Mouse (Mus musculus): ENCODE results near the gene Slc30a2. TPM values are rescaled to one million over a fixed set of nuclear protein-coding genes. Genes with fewer than 3 reads are reported as not detected.
A peak's percentile ranks its signal among the peaks of the same experiment; 100 is the strongest.

The Slc30a2 gene
- polyA plus RNA-seq, 1 experiment from 2014 or later = not detected

- Histone ChIP-seq H3K9me3 (ENCODE audit: low read length) (no peaks in the 10 kb centered on the region), H3K4me2 (ENCODE audit: low read depth, low read length) (no peak overlapping the region), H3K27ac (ENCODE audit: low read depth) (no peak overlapping the region), H3K4me3 (ENCODE audit: low read depth, low read length) (no peak overlapping the region), H3K36me3 (replicated peaks; ENCODE audit: insufficient read depth, low read length) (no peaks in the 10 kb centered on the region), H3K27me3 (ENCODE audit: insufficient read depth, low read length) (peaks cover 38% of the 10 kb centered on the region), H3K9ac (replicated peaks) (no peak overlapping the region), H3K4me1 (ENCODE audit: insufficient read depth) (peaks cover 9% of the 10 kb centered on the region; the same call in 1 of the 2 replicates)
- no peak for ATAC-seq
- WGBS (ENCODE audit: insufficient replicate concordance) = 10% methylated on average over 11 of the region's 11 CpGs
- no peak for DNase-seq
- TF ChIP-seq EP300 (IDR thresholded peaks at IDR 0.05; ENCODE audit: low read depth) (no peak), CTCF (IDR thresholded peaks at IDR 0.05; ENCODE audit: low read depth) (no peak)
These were observed 685 bp upstream of the Slc30a2 start for GRCm38 (mm10) chr4:134342213-134342779.

GRCm38 (mm10) chr4:134344620-134345019, 1.6 kb downstream of the Slc30a2 start:
- H3K36me3 ChIP-seq (replicated peaks; ENCODE audit: insufficient read depth, low read length) = no peaks in the 10 kb centered on the region
- peaks cover 38% of the 10 kb centered on the region for H3K27me3 ChIP-seq (ENCODE audit: insufficient read depth, low read length)
- no peak overlapping the region for H3K27ac ChIP-seq (ENCODE audit: low read depth)
- TF ChIP-seq EP300 (IDR thresholded peaks at IDR 0.05; ENCODE audit: low read depth) (no peak), CTCF (IDR thresholded peaks at IDR 0.05; ENCODE audit: low read depth) (peak; percentile 29)
- ATAC-seq = no peak
- no peak overlapping the region for H3K4me2 ChIP-seq (ENCODE audit: low read depth, low read length)
- peaks cover 9% of the 10 kb centered on the region; the same call in 1 of the 2 replicates for H3K4me1 ChIP-seq (ENCODE audit: insufficient read depth)
- 48% methylated on average over 3 of the region's 3 CpGs for WGBS (ENCODE audit: insufficient replicate concordance)
- no peak overlapping the region for H3K9ac ChIP-seq (replicated peaks)
- H3K4me3 ChIP-seq (ENCODE audit: low read depth, low read length) = no peak overlapping the region
- no peaks in the 10 kb centered on the region for H3K9me3 ChIP-seq (ENCODE audit: low read length)
- no peak for DNase-seq

- Histone ChIP-seq H3K27ac (ENCODE audit: low read depth) (no peak overlapping the region), H3K36me3 (replicated peaks; ENCODE audit: insufficient read depth, low read length) (no peaks in the 10 kb centered on the region), H3K4me3 (ENCODE audit: low read depth, low read length) (no peak overlapping the region), H3K9me3 (ENCODE audit: low read length) (no peaks in the 10 kb centered on the region), H3K4me2 (ENCODE audit: low read depth, low read length) (no peak overlapping the region), H3K9ac (replicated peaks) (no peak overlapping the region), H3K27me3 (ENCODE audit: insufficient read depth, low read length) (peaks cover 34% of the 10 kb centered on the region), H3K4me1 (ENCODE audit: insufficient read depth) (peaks cover 9% of the 10 kb centered on the region; the same call in 1 of the 2 replicates)
- 86% methylated on average over 15 of the region's 15 CpGs for WGBS (ENCODE audit: insufficient replicate concordance)
- TF ChIP-seq EP300 (IDR thresholded peaks at IDR 0.05; ENCODE audit: low read depth) = no peak
- TF ChIP-seq CTCF (IDR thresholded peaks at IDR 0.05; ENCODE audit: low read depth) = no peak
- ATAC-seq (no peak), DNase-seq (no peak)
These were observed 2.8 kb downstream of the Slc30a2 start for GRCm38 (mm10) chr4:134345802-134346201.

GRCm38 (mm10) chr4:134348078-134348477, 5.1 kb downstream of the Slc30a2 start:
- no peak for ATAC-seq
- Histone ChIP-seq H3K27me3 (ENCODE audit: insufficient read depth, low read length) (peaks cover 16% of the 10 kb centered on the region), H3K4me2 (ENCODE audit: low read depth, low read length) (no peak overlapping the region), H3K4me1 (ENCODE audit: insufficient read depth) (peaks cover 6% of the 10 kb centered on the region; the same call in 1 of the 2 replicates), H3K9me3 (ENCODE audit: low read length) (no peaks in the 10 kb centered on the region), H3K36me3 (replicated peaks; ENCODE audit: insufficient read depth, low read length) (no peaks in the 10 kb centered on the region), H3K27ac (ENCODE audit: low read depth) (no peak overlapping the region), H3K9ac (replicated peaks) (no peak overlapping the region), H3K4me3 (ENCODE audit: low read depth, low read length) (no peak overlapping the region)
- WGBS (ENCODE audit: insufficient replicate concordance) = 71% methylated on average over 11 of the region's 11 CpGs
- DNase-seq = peak; percentile 26
- TF ChIP-seq CTCF (IDR thresholded peaks at IDR 0.05; ENCODE audit: low read depth) = no peak
- TF ChIP-seq EP300 (IDR thresholded peaks at IDR 0.05; ENCODE audit: low read depth) = no peak

- peaks cover 2% of the 10 kb centered on the region; the same call in 1 of the 2 replicates for H3K4me1 ChIP-seq (ENCODE audit: insufficient read depth)
- peaks cover 12% of the 10 kb centered on the region for H3K27me3 ChIP-seq (ENCODE audit: insufficient read depth, low read length)
- H3K4me3 ChIP-seq (ENCODE audit: low read depth, low read length) = no peak overlapping the region
- WGBS (ENCODE audit: insufficient replicate concordance) = 72% methylated on average over 5 of the region's 5 CpGs
- DNase-seq = no peak
- no peaks in the 10 kb centered on the region for H3K36me3 ChIP-seq (replicated peaks; ENCODE audit: insufficient read depth, low read length)
- H3K27ac ChIP-seq (ENCODE audit: low read depth) = no peak overlapping the region
- ATAC-seq = no peak
- H3K9ac ChIP-seq (replicated peaks) = no peak overlapping the region
- H3K9me3 ChIP-seq (ENCODE audit: low read length) = no peaks in the 10 kb centered on the region
- no peak overlapping the region for H3K4me2 ChIP-seq (ENCODE audit: low read depth, low read length)
- TF ChIP-seq CTCF (IDR thresholded peaks at IDR 0.05; ENCODE audit: low read depth) (no peak), EP300 (IDR thresholded peaks at IDR 0.05; ENCODE audit: low read depth) (no peak)
These were observed 5.6 kb downstream of the Slc30a2 start for GRCm38 (mm10) chr4:134348545-134348944.

- TF ChIP-seq EP300 (IDR thresholded peaks at IDR 0.05; ENCODE audit: low read depth) = no peak
- TF ChIP-seq CTCF (IDR thresholded peaks at IDR 0.05; ENCODE audit: low read depth) = no peak
- H3K27me3 ChIP-seq (ENCODE audit: insufficient read depth, low read length) = peaks cover 1% of the 10 kb centered on the region; the same call in 1 of the 2 replicates
- no peak overlapping the region for H3K27ac ChIP-seq (ENCODE audit: low read depth)
- no peak overlapping the region for H3K9ac ChIP-seq (replicated peaks)
- H3K9me3 ChIP-seq (ENCODE audit: low read length) = no peaks in the 10 kb centered on the region
- 83% methylated on average over 7 of the region's 7 CpGs for WGBS (ENCODE audit: insufficient replicate concordance)
- ATAC-seq = no peak
- DNase-seq = no peak
- H3K36me3 ChIP-seq (replicated peaks; ENCODE audit: insufficient read depth, low read length) = no peaks in the 10 kb centered on the region
- H3K4me1 ChIP-seq (ENCODE audit: insufficient read depth) = no peaks in the 10 kb centered on the region
- H3K4me3 ChIP-seq (ENCODE audit: low read depth, low read length) = no peak overlapping the region
- no peak overlapping the region for H3K4me2 ChIP-seq (ENCODE audit: low read depth, low read length)
These were observed 6.8 kb downstream of the Slc30a2 start for GRCm38 (mm10) chr4:134349829-134350228.
